Mouse (Mus musculus) gastrocnemius, postnatal 14 days (tissue): ENCODE data around the gene Zmat5. TPM values are rescaled to one million over a fixed set of nuclear protein-coding genes. Genes with fewer than 3 reads are reported as not detected.

Experiments used
- DNase-seq: peaks from one replicate; pipeline ENCODE4 v3.0.0; 2021; ENCODE audit warnings: mixed read lengths
- intact Hi-C: fragments of 180-260 bp; cut with DNase I; formaldehyde crosslinking; loops from one replicate; pipeline ENCODE4 v1.15.1; 2025; ENCODE audit warnings: low total_unique reads
- total RNA-seq, 2 experiments: library from RNA; stranded (reverse); gene quantifications; 2 replicates each; pipeline ENCODE4 v1.2.3; 2021

The Zmat5 gene
- total RNA-seq, 2 experiments from 2014 or later = 14.8 to 15.1 TPM

DNA sequence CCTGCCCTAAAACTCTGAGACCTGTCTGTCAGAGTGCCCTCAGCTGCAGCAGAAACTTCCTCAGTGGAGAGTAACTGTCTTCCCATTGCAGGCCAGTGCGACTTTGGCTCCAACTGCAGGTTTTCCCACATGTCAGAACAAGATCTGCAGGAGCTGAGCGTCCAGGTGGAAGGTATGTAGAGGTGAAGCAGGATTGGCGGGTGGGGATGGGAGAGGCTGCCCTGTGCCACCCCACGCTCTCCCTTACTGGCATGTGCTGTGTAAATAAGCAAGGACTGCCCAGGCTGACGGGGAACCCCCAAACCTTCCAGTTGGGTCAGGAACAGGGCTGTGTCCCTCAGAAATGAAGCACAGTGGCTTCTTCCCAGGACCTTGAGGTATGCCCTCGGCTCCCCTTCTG lies 25.6 kb downstream of the Zmat5 start:
- no peak for DNase-seq
- intact Hi-C loops = no loop called here

DNA sequence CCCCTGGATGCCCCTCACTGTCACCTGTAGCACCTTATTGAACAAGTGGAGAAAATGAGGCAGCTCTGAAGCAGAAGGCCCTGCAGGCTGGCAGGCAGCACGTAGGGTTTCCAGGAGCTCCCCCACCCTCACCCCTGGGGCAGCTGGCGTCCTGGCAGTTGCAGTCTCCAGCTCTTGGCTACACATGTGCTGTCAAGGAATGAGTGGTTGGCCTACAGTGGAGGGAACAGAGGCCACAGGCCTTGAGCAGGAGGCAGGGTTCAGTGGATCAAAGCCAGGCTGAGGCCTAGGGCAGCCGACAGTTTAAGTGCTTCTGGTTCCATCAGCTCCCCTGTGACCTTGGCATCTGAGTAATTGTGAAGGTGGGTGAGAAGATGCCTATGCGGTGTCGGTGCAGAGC lies 26.4 kb downstream of the Zmat5 start:
- intact Hi-C loops = no loop called here
- peak; percentile 45 for DNase-seq

GRCm38 (mm10) chr11:4731781-4732180 lies 27.3 kb downstream of the Zmat5 start:
- no peak for DNase-seq
- intact Hi-C loops = no loop called here

GRCm38 (mm10) chr11:4734179-4734578 lies 29.7 kb downstream of the Zmat5 start:
- intact Hi-C loops = no loop called here
- DNase-seq = no peak

- DNase-seq = no peak
- intact Hi-C loops = no loop called here
These were observed 31.9 kb downstream of the Zmat5 start for GRCm38 (mm10) chr11:4736355-4736754.

GRCm38 (mm10) chr11:4737682-4738081 lies 33.2 kb downstream of the Zmat5 start:
- DNase-seq = no peak
- intact Hi-C loops = no loop called here

DNA sequence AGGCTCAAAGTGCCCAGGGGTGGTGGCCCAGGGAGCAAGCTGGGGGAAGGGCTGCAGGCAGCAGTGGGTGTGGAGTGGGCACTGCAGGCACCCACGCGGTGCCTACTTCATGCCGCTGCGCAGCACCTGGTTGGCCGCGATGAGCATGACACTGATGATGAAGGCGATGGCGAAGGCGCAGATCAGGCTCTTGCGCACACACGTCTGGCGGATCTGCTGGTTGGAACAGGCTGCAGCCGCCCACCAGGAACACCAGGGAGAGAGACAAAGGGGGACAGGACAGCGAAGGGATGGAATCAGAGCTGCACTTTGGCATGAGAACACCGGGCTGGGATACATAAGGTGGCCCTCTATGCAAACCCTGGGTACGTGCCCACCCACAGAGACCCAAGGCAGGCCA lies 34.2 kb downstream of the Zmat5 start:
- intact Hi-C loops = no loop called here

GRCm38 (mm10) chr11:4740785-4741184 lies 36.3 kb downstream of the Zmat5 start:
- DNase-seq = no peak
- intact Hi-C loops = loop anchor here (10.0 kb wide), 1 partner anchor 84 kb away; no protein-coding TSS in a partner anchor

More for the DNA sequence above, 34.2 kb downstream of the Zmat5 start:
- DNase-seq = no peak

GRCm38 (mm10) chr11:4744691-4745090 lies 40.2 kb downstream of the Zmat5 start:
- intact Hi-C loops = loop anchor here (10.0 kb wide), 1 partner anchor 80 kb away; no protein-coding TSS in a partner anchor
- DNase-seq = no peak

DNA sequence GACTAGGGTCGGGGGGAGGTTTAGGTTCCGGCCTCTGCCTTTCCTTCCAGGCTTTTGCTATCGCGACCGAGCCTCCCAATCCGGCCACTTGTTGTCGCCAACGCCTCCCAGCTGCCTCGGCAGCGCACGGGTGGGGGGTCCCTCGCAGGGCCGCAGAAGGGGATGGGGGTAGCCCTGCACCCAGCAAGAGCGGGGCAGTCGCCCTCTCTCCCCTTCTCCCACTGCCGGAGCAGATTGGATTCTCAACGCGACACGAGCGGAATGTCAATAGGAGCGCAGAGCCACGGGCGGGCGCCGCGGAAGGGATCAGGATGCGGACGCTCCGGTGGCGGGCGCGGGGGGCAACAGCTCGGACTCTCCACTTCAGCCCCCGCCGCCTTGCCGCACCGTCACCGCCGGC lies 41.5 kb downstream of the Zmat5 start:
- intact Hi-C loops = loop anchor here (10.0 kb wide), 1 partner anchor 79 kb away; no protein-coding TSS in a partner anchor
- no peak for DNase-seq

- intact Hi-C loops = loop anchor here (10.0 kb wide), 1 partner anchor 78 kb away; no protein-coding TSS in a partner anchor
- no peak for DNase-seq
These were observed 42.3 kb downstream of the Zmat5 start, which contains the start of gene Cabp7 for GRCm38 (mm10) chr11:4746733-4747132. Gene Cabp7, minus strand, starts transcription at chr11:4746778.

DNA sequence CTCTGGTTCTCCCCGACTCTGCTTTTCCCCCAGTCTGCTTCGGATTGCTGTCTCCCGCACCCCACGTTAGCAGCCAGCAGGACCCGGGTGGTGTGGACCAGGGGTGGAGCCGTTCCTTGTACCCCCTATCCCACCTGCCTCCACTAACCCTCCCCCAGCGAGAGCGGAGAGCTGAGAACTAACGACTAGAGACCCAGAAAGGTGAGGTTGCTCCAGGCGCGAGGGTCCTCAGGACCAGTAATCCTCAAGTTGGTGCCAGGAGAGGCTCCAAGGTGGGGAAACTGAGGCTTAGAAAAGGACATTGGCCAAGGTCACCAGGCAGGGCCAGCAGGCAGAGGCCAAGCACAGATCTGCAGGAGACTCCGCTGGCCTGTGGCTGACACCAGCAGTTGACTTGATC lies 42.8 kb downstream of the Zmat5 start:
- intact Hi-C loops = loop anchor here (10.0 kb wide), 1 partner anchor 78 kb away; no protein-coding TSS in a partner anchor
- DNase-seq = no peak

DNA sequence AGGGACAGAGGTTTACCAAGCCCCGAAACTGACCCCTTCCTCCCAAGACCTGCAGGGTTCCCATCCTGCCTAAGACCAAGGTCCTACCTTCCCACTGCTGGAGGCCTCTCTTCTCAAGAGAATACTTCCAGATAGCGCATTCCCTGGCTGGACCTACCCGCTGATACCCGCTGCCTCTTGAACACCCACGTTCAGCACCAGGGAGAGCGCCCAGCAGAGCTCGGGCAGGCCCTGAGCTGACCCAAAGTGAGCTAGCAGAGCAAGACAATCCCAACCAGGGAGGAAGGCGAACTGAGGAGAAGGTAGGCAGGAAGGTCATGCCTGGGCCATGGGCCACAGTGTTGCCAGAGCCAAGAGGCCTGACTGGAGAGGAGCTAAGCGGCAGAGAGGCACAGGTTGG lies 45.8 kb downstream of the Zmat5 start:
- DNase-seq = peak; percentile 69
- intact Hi-C loops = no loop called here

- intact Hi-C loops = no loop called here
These were observed 48.4 kb downstream of the Zmat5 start for GRCm38 (mm10) chr11:4752836-4753235.

DNA sequence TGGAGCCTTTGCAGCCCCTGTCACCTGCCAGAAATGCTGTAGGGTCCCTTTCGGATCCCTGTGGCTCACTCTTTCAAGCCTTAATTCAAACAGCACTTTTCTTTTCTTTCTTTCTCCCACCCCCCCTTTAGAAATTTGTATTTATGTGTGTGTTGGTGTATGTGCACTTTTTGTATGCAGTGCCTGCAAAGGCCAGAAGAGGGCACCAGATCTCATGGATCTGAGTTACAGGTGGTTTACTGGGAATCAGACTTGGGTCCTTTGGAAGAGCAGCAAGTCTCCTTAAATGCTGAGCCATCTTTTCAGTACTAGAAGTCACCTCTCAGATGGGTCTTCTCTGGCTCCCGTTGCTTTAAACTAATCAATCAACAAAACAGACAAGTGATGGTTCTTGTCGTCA lies 49.6 kb downstream of the Zmat5 start:
- intact Hi-C loops = no loop called here
- no peak for DNase-seq

More at GRCm38 (mm10) chr11:4752836-4753235, 48.4 kb downstream of the Zmat5 start:
- DNase-seq = no peak

DNA sequence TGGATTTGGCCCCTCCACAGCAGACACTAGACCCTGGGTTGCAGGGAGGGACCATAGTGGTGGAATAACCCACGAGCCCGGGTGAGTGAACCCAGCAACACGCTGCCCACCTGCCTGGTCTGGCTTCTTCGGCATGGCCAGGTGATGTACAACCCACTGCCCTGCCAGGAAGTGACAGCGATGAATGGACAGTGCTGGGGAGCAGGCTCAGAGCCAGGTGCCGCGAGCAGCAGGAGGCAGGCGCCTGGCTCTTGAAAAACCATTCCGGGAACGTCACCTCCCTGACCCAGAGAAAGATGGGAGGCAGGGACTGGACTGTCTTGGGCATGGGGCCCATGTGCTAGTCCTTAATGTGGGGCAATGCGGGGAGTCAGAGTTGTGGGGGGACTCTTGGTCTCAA lies 50.4 kb downstream of the Zmat5 start:
- intact Hi-C loops = no loop called here
- no peak for DNase-seq

DNA sequence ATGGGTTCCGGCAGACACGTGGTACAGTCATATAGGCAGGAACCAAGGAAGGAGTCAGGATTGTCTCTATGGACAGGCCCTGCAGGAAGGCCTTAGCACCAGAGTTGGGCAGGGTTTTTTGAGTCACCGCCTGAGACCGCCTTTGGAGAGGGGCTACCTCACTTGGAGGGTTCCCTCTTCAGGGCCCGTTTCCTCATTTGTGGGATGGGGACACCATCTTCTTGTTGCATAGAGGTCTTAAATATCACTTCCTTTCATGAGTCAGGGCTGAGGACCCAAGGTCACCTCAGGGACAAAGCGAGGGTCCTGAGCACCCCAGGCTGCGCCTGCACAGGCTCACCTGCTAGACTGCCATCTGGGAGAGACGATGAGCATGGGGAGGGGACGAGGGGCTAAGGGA lies 52.0 kb downstream of the Zmat5 start:
- intact Hi-C loops = no loop called here
- DNase-seq = no peak

- intact Hi-C loops = no loop called here
- no peak for DNase-seq
These were observed 52.7 kb downstream of the Zmat5 start for GRCm38 (mm10) chr11:4756984-4757788.

DNA sequence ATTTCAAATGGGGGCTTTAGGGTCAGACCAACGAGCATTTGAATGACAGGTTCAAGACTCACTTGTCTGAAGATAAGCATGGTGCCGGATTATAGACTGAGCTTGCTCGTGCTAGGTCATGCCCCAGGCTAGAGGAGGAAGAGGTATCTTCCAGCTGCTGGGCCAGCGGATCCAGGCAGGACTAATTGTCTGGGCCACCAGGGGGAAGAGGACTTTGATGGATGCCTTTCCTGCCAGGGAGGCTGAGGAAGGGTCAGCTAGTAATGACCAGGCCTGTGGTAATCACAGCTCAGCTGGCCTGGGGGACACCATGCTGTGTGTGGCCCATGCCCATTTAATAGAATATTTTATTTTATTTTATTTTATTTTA lies 53.3 kb downstream of the Zmat5 start:
- intact Hi-C loops = no loop called here
- DNase-seq = no peak

DNA sequence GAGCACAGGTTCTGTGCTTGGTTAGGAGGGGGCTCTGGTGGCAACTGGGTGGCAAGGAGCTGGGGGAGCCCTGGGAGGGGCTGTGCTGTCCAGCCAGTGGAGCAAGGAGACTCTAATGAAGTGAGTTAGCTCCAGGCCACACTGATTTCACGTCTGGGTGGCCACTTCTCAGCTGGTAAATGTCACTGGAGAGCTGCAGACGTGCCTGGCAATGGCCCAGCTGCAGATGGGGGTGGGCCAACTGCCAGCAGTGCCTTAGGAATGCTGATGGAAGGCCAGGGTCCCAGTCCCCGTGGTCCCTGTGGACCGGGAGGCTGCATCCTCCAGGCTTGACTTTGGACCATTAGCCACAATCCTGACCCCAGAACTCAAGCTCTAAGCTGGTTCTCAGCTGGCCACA lies 56.0 kb downstream of the Zmat5 start:
- no peak for DNase-seq
- intact Hi-C loops = no loop called here

GRCm38 (mm10) chr11:4761991-4762390 lies 57.5 kb downstream of the Zmat5 start:
- intact Hi-C loops = no loop called here
- DNase-seq = no peak
